Mouse (Mus musculus): ENCODE data around the gene Hist1h2bm.
"Not testable (repeated sequence)": the region's sequence is repeated elsewhere in the genome, so short reads cannot be mapped to it uniquely, and the experiment has no call there.

Hist1h2bm gene

DNA sequence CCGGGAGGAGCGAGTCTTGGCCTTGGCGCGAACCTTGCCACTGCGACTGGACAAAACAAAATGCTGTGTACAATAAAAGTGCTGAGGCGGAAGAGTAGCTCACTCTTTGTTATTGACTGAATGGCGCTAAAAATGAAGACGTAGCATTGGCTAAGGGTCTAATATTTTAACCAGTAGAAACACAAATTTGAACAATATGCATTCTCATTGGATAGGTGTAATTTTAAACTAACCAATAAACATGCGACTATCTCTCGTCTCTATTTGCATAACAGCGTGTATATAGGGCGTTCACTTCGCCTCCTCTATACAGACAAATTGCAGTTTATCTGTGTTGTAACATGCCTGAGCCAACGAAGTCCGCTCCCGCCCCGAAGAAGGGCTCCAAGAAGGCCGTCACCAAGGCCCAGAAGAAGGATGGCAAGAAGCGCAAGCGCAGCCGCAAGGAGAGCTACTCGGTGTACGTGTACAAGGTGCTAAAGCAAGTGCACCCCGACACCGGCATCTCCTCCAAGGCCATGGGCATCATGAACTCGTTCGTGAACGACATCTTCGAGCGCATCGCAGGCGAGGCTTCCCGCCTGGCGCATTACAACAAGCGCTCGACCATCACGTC is at the start of gene Hist1h2bm:
TSS of gene Hist1h2bm (plus strand) at position 288 of the 616 bp plus-strand sequence.
- DNase-seq (ENCODE audit: low read depth, low spot score), result peak; percentile 87

DNA sequence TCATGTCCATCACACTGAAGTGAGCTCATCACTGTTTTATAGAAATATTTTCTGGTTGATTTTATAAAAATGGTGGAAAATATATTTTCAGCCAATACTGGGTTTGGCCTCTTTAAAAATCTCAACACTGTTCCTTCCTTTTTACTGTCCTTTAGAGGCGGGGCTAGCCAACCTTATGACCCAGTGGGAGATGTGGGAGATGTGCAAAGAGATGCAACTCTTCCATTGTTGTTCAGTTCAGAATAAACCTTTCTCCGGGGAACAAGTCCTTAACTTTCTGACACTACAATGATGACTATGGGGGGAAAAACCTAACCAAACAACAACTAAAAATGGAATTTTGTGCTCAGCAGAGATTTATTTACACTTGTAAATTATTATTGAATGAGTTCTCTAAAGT is 44.5 kb upstream of the Hist1h2bm start, which contains the start of gene Olfr1360:
TSS of gene Olfr1360 (minus strand) at position 101 of the 400 bp plus-strand sequence.
- DNase-seq (ENCODE audit: low read depth, low spot score), result no peak

DNA sequence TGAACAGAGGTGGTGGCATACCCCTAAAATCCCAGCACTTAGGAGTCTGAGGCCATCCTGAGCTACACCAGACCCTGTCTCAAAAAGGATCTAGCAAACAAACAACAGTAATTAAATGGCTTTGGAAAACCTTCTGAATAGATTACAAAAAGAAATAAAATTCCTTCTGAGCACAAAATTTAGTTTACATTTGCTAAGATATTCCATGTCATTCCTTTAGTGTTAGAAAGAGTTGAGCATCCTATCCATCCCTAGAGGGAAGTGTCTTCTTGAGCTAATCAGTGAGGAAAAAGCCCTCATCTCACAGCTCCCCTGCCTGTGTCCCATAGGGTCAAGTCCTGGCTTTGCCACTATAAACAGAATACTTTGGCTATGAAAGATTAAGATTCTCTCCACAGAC is 24.0 kb upstream of the Hist1h2bm start, which contains the start of gene Olfr1359:
TSS of gene Olfr1359 (plus strand) at position 301 of the 400 bp plus-strand sequence.
- no peak for DNase-seq (ENCODE audit: low read depth, low spot score)

DNA sequence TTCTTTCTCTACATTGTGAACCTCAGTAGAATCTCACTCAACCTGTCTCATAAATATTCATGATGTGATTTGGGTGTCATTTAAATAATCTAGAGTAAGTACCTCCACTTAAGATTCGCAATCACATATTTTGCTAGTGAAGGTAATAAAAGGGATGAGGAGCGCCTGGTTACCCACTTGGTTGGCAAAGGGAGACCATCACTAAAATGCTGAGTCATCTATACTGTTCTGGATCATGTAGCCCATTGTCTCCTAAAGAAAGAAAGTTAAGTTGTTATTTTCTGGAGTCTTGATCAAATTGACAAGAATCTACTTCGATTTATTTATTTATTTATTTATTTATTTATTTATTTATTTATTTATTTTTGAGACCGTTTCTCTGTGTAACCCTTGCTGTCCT is 15.2 kb upstream of the Hist1h2bm start:
- DNase-seq (ENCODE audit: low read depth, low spot score), result no peak

DNA sequence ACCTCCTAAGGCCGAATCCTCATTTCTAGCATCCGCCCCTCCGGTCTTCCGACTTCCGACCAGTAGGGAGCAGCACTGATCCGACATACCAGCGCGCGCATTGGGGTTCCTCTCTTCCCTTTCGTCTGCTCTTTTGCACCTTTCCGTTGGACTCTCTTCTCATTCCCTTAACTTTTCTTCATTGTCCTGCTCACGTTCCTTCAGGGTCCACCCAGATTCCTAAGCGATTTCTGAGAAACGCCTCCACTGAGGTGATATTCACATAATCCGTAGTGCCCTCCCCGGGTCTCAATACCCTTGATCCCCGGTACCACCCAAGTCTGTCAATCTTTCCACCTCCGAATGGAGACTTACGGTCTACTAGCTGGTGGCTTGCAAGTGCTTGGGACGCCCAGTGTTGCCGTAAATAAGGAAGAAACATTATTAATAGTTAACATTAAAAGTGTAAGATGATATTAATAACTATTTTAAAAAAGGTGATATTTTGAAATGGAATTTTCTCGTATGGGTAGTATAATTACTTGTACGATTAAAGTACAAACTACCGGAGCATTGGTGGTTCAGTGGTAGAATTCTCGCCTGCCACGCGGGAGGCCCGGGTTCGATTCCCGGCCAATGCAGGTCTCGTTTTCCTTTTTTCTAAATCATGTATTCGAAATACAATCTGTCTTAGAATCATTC is 11.7 kb upstream of the Hist1h2bm start:
- peak; percentile 79 for DNase-seq (ENCODE audit: low read depth, low spot score)

DNA sequence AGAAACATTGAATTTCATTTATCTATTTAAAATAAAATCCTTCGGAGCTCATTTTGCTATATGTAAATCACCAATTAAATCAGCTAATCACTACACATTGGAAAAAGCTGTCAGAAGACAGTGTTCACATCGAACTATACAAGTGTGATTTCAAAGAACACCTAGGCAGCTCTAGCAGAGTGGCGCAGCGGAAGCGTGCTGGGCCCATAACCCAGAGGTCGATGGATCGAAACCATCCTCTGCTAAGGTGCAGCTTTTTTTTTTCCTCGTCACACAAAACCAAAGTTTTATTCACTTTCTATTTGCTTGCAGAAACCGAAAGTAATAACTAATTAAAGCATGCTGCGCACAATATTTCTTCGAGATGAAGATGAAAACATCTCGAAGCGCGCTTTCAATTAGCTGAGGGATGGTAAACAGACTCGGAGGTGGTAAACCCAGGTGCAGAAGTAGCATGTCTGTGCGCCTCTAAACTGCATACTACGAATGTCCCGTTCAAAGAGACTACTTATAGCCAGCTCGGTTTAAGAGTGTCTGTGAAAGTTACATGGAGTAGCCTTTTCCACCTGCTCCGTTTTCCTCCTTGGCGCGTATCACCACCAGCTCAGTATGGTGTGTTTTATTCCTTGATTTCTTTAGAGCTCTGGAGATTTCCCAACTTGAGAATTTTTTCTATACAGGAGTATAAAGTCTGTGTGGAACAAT is 10.9 kb upstream of the Hist1h2bm start:
- DNase-seq (ENCODE audit: low read depth, low spot score), result peak; percentile 50

DNA sequence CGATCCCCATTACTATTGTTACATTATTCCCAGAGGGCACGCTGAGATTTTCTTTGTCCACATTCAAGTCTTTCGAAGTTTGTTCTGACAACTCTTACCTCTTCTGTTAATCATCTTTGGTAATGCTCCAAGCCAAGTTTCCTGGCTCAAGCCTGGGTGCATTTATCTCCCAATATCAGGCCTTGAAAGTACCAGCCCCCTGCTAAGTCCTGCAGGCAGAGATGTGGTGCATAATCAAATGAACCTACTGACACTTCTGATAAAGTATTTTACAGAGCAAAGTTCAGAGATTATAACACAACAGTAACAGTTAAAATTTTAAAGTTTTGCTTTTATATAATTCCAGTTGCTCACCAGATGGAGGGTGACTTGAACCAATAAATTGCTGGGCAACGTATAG is 10.1 kb upstream of the Hist1h2bm start:
- no peak for DNase-seq (ENCODE audit: low read depth, low spot score)

DNA sequence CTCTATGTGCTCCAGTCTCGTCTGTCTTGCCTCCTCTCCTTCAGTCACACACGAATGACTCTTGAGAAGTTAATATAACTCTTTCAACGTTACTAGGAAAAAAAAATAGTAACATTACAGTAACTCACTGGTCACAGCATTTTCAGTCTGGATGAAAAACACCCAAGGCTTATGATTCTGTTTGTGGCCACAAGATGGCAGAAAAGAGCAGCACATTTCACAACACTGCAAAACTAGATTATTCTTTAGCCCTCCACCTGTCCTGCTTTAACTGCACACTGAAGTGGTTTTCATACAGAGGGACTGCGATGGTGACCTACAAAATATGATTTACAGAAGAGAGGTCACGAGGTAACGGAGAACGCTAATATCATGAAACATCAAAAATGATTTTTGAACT is 7.1 kb upstream of the Hist1h2bm start:
- peak; percentile 67 for DNase-seq (ENCODE audit: low read depth, low spot score)

DNA sequence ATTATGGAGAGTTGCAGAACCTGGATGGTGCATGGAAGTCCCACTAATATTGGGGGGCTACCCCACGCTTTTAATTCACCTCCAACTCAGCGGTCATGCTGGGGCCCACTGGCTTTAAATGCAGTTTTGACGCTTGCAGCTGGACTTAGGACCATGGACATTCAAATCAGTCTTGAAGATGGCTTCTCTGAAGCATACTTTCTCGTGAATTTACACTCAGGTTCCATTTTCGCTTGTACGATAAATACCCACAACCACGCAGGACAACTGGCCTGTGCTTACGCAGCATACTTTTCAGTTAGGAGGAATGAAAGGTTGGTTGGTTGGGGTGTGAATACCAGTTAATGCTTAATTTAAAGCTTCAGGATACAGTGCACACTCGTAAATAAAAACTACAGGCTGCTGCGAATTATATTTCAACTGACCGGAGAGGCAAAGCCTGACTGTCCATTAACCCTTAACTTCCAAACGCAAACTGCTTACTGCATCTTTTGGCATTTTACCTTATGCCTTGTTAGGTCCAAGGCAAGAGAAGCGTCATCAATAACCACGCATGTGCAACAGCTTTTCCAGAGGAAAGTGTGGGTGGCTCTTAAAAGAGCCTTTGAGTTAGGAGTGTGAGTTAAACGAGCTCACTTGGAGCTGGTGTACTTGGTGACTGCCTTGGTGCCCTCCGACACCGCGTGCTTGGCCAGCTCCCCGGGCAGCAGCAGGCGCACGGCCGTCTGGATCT is 6.5 kb upstream of the Hist1h2bm start:
- peak; percentile 32 for DNase-seq (ENCODE audit: low read depth, low spot score)

DNA sequence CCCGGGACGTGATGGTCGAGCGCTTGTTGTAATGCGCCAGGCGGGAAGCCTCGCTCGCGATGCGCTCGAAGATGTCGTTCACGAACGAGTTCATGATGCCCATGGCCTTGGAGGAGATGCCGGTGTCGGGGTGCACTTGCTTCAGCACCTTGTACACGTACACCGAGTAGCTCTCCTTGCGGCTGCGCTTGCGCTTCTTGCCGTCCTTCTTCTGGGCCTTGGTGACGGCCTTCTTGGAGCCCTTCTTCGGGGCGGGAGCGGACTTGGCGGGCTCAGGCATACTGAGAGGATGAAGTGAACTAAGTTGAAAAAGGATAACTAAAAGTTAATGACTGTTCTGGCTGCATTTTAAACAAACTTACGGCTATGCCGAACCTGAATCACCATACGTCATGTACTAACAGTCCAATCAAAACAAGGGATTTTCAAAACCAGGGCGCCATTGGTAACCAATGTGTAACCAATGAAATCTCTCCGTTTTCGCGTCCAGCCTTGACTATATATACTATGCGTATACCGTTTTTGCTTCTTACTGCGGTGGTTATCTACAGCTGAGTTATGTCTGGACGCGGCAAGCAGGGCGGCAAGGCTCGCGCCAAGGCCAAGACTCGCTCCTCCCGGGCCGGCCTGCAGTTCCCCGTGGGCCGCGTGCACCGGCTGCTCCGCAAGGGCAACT is 5.8 kb upstream of the Hist1h2bm start, which contains the start of the genes Hist1h2bl and Hist1h2ai:
TSS of gene Hist1h2bl (minus strand) at position 280 of the 676 bp plus-strand sequence.
TSS of gene Hist1h2ai (plus strand) at position 559 of the 676 bp plus-strand sequence.
- peak; percentile 88 for DNase-seq (ENCODE audit: low read depth, low spot score)

DNA sequence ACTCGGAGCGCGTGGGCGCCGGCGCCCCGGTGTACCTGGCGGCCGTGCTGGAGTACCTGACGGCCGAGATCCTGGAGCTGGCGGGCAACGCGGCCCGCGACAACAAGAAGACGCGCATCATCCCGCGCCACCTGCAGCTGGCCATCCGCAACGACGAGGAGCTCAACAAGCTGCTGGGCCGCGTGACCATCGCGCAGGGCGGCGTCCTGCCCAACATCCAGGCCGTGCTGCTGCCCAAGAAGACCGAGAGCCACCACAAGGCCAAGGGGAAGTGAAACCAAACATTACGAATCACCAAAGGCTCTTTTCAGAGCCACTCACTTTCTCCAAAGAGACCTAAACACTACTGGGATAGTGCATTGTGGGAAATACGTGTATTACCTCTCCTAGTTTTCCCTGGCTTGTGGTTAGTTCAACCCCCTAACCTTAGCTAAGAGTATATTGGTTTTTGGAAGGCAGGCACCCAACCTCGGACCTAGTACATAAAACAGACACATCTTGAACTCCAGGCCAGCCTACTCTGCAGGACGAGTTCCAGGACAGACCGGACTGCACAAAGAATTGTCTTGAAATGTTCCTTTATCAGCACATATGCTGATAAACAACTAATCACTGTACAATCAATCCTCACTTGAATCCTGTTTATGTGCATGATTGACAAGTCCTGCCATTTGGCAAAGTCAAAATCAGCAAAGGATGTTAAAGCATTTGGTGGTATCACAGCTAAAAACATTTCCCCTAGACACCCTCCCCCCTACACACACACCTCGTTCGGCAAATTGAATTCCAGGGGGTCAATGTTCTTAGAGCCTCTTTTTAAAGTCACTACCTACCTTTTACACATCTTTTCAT is 5.1 kb upstream of the Hist1h2bm start:
- DNase-seq (ENCODE audit: low read depth, low spot score), result peak; percentile 46

DNA sequence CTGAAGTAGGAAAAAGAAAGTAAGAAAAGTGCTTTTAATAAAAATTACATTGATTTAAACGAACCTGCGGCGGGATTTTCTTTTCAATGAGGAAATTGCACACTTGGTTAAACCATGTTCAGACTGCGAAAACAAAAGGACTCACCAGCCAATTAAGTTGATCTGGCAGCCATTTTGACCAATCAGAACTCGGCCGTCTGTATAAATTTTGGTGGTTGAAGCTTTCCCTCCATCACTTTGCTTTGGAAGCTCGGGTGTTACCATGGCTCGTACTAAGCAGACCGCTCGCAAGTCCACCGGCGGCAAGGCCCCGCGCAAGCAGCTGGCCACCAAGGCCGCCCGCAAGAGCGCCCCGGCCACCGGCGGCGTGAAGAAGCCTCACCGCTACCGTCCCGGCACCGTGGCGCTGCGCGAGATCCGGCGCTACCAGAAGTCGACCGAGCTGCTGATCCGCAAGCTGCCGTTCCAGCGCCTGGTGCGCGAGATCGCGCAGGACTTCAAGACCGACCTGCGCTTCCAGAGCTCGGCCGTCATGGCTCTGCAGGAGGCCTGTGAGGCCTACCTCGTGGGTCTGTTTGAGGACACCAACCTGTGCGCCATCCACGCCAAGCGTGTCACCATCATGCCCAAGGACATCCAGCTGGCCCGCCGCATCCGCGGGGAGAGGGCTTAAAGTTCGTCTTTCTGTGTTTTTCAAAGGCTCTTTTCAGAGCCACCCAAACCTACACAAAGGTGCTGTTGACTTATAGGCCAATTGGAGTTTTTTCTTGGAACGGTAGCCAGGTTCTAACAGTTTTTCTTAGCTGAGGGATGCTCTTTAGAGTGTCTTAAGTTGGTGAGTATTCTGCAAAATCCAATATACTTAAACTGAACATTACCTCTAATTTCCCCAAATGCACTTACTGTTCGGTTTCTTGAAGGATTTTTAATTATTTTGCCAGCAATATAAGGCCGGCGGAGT is 4.2 kb upstream of the Hist1h2bm start, which contains the start of gene Hist1h3h:
TSS of gene Hist1h3h (plus strand) at position 263 of the 961 bp plus-strand sequence.
- DNase-seq (ENCODE audit: low read depth, low spot score), result peak; percentile 84

DNA sequence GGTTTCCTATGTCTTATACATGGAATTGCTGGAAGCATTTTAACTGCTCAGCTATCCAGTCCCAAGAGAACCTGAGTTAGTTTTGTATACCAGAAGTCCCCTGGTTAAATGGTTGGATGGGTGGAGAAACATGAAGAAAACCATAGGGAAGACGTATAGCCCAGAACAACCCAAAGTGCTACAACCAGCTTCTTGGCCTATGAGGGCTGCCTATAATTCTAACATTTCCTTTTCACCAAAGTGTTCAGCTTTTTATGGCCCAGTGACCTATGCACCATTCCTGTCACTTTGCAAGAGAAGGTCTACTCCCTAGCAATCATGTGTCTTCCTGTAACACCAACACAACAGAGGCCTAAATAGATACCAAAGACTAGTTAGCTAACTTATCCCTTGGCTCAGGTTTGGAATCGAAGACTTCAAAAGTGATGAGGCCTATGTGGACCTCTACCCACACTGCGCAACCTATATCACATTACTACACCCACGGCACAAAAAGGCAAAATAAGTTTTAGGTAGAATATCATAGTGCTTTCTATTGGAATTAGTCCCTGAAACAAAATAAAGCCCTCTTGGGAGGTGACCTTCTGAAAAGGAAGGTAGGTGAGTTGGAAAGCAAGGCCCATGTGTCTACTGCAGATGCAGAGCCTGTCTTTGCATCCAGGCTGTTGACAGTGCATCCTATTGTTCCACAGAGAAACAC is 3.3 kb upstream of the Hist1h2bm start:
- peak; percentile 24 for DNase-seq (ENCODE audit: low read depth, low spot score)

DNA sequence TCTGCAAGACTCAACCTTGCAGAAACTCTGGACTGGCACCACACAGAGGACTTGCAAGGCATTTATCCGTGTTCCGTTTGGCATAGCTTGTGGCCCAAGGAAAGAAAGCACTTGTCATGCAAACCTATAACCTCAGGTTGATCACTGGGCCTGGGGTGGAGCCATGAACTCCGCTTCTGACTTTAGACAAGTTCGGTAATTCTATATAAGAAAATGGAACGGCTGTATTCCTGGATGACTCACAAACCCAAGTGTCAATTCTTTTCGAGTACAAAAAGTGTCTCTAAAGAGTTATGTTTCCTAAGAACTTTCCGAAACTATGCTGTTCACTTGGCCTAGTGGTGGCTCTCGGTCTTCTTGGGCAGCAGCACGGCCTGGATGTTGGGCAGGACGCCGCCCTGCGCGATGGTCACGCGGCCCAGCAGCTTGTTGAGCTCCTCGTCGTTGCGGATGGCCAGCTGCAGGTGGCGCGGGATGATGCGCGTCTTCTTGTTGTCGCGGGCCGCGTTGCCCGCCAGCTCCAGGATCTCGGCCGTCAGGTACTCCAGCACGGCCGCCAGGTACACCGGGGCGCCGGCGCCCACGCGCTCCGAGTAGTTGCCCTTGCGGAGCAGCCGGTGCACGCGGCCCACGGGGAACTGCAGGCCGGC is 612 bp upstream of the Hist1h2bm start:
- not testable (repeated sequence) for DNase-seq (ENCODE audit: low read depth, low spot score)

DNA sequence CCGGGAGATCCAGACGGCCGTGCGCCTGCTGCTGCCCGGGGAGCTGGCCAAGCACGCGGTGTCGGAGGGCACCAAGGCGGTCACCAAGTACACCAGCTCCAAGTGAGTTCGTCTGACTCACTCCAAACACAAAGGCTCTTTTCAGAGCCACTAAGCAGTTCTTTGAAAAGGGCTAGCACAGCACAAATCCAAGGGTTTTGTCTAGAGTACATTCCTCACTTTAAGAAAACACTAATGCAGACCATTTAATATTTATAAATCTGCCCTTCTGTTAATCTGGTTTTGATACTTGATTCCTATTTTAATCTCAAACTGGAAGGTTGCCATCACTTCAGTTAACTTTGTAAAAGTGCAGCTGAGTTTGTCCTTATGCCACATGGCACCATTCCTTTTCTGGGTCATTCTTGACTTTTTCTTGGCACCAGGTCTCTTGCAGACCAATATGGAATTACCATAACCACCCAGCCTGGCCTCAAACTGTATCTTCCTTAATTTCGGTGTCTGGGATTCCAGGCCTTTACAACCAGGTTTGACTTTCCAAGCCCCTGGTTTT is 605 bp downstream of the Hist1h2bm start:
- DNase-seq (ENCODE audit: low read depth, low spot score), result peak; percentile 23

DNA sequence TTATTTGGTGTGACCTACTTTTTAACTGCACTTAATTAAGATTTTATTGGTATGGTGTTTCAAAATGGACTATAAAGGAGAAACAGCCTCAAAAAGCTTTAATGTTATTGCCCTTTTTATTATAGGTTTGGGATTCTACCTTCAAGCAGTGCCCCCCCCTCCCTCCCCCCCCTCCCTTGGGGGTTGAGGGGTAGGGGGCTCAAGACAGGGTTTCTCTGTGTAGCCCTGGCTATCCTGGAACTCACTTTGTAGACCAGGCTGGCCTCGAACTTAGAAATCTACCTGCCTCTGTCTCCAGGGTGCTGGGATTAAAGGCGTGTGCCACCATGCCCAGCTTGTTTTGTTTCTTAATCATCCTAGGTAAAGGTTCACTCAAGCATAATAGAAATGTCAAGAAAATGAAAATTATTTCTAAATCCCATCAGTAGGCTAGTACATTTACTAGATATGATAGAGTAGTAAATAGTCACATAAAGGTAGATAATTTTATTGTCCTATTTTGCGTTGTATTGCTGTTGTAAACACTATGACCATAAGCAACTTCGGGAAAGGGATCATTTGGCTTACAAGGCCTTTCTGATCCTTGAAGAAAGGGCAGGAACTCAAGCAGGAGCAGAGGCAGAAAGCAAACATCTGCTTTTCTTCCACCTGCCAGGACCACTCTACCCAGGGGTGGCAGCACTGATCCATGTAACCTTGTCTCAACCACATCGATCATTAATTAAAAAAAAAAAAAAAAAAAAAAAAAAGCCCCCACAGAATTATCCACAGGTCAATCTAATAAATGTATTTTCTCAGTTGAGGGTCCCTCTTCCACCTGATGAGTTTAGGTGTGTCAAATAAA is 1.4 kb downstream of the Hist1h2bm start:
- no peak for DNase-seq (ENCODE audit: low read depth, low spot score)

Measured in embryo, embryonic 11.5 days (tissue).